Mouse (Mus musculus) kidney, adult 8-10 months (tissue): Measurements from ENCODE around the gene Anp32a.
A peak's percentile ranks its signal among the peaks of the same experiment; 100 is the strongest.

Experiments
- DNase-seq, 2 experiments: peaks; one replicate each; pipeline ENCODE4 v3.0.0; 2022

Gene Anp32a

DNA sequence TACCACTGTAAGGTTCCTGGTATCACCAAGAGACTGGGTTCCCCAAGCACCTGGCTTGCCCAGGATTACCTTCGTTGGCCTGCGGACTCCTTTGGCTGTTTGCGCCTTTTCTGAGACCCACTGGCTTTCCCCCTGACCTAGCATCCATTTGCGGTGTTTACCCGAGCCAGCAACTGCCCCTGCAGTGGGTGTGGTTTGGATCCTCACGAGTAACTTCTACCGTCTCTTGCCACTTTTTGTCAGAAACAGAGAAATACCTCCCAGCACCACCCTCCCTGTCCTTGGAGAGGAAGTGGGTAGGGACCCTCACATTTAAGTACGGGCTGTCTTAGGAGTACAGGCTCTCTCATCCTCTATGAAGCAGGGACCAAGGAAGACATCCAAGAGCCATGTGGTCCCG lies 29.1 kb downstream of the Anp32a start:
- no peak for DNase-seq

- DNase-seq, result no peak
Observed at GRCm38 (mm10) chr9:62370648-62371280, 29.7 kb downstream of the Anp32a start.

DNA sequence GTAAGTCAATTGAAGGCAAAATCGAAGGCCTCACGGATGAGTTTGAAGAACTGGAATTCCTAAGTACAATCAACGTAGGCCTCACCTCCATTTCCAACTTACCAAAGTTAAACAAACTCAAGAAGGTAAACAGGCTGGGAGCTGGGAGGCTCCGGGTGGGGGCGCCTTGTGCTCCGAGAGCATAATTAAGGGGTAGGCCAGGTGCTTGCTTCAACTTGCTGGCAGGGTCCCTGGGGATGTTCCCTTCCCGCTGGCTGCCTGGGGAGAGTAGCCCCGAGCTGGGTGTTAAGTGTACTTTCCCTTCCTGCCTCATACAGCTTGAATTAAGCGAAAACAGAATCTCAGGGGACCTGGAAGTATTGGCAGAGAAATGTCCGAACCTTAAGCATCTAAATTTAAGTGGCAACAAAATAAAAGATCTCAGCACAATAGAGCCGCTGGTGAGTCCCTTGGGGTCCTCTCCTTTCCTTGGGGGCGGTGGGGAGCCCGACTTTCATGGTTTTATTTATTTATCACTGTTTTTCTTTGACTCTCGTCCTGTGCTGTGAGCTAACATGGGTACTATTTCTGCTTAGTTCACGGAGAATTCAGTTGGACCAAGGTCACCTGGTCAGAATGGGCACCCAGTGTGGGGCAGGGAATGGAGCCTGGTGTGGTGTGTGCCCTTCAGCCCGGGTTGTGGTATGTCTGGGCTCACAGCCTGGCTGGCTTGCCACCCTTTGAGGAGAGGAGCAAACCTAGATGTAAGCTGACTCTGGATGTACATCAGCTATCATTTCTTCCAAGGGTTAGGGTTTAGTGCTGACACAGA lies 30.9 kb downstream of the Anp32a start:
- DNase-seq, result no peak

DNA sequence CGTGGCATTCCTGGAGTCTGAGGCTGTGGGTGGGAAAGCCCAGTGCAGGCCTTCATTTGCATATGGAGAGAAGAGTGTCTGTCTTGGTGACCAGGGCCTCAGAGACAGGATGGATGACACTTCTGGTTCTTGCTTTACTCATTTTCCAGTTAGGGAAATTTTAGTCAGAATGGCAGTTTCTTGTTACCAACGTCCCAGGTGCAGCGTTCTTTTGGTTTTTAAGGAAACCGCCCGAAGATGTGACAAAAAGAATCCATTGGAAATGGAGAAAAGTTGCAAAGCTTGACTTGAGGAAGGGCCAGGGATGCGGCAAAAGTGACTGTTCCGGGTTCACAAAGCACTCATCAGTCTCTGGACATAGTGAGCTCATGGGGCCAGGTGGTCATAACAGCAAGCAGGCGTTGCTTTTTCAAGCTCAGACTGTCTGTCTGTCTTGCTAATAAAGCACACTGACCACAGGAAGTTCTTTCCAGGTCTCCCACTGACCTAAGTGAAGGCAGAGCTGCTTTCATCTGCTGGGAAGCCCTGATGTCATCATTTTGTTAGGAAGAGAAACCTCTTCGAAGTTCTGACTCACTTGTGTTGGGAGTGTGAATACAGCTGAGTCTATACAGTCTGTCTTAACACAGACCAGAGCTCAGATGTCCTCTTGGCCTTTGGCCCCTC lies 31.6 kb downstream of the Anp32a start:
- no peak for DNase-seq

DNA sequence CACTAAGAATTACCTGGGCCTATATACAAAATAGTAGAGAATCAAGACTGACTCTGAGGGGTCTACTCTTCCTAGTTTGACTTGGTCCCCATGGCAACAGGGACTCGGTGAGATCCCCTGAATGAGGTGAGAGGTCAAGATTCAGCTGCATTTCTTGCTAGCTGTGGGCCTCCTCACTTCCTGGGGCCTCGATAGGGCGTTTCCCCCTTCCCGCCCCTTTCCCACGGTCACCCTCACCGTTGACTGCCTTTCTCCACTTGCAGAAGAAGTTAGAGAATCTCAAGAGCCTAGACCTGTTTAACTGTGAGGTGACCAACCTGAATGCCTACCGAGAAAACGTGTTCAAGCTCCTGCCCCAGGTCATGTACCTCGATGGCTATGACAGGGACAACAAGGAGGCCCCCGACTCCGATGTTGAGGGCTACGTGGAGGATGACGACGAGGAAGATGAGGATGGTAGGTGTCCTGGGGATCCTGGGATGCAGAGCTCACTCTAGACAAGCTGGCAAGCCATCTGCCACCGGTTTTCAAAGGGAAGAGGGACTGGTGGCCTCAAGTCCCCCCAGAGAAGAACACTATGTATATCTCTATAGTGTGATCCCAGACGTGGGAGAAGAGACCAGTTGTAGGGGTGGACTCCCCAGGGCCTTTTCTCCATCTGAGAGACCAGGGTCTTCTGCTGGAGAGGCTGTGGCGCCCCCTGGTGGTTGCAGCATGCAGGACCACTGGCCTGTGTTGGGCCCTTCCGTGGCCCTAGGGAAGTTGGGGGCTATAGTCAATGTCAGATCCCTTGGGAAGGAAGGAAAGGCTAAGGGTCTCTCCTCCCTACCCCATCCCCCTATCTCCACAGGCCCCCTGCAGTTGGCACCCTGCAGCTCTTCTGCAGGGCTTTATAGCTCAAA lies 32.4 kb downstream of the Anp32a start:
- DNase-seq, result peak; percentile 55 to 77

GRCm38 (mm10) chr9:62374276-62374675 lies 33.2 kb downstream of the Anp32a start:
- DNase-seq, result no peak

- DNase-seq, result no peak
Observed at GRCm38 (mm10) chr9:62377897-62378296, 36.8 kb downstream of the Anp32a start.

GRCm38 (mm10) chr9:62380351-62380750 lies 39.3 kb downstream of the Anp32a start:
- no peak for DNase-seq

GRCm38 (mm10) chr9:62381402-62381913 lies 40.4 kb downstream of the Anp32a start:
- DNase-seq, result no peak

DNA sequence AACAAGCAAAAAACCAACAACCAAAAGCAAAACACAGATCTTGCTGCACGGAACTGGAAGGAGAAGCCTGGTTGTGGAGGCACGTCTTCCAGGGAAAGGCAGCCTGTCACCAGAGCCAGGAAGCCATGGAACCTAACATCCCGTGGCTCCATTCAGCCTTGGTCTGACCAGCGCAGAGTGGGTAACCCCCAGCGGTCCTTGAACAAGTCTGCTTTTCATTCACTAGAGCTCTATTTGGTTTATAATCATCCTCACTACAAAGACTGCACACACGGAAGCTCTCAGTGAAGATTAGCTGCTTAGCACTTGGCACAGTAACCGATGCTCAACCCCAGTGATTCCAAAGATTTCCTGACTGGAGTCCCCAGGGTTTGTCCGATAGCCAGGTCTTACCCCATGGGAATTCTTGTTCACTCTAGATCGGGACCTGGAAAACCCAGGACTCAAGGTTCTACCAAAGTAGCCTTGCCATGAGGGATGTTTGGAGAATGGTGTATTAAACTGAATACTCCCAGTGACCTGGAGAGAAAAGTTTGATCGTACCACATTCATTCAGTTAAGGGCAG lies 41.5 kb downstream of the Anp32a start:
- no peak for DNase-seq

DNA sequence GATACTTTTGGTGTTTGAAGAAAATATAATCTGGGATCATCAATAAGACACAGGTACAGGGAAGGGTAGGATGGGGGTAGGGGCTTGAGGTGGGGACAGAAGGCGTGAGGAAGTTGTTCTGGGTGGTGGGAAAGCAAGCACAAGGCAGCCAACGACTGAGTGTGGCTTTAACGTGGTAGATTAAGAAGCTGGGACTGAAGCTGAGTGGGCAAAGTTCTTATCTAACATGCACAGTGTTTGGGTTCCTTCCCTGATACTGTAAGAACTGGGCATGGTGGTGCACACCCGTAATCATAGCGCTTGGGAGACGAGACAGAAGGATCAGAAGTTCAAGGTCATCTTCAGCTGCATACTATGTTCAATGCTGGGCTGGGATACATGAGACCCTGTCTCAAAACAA lies 44.0 kb downstream of the Anp32a start:
- no peak for DNase-seq

DNA sequence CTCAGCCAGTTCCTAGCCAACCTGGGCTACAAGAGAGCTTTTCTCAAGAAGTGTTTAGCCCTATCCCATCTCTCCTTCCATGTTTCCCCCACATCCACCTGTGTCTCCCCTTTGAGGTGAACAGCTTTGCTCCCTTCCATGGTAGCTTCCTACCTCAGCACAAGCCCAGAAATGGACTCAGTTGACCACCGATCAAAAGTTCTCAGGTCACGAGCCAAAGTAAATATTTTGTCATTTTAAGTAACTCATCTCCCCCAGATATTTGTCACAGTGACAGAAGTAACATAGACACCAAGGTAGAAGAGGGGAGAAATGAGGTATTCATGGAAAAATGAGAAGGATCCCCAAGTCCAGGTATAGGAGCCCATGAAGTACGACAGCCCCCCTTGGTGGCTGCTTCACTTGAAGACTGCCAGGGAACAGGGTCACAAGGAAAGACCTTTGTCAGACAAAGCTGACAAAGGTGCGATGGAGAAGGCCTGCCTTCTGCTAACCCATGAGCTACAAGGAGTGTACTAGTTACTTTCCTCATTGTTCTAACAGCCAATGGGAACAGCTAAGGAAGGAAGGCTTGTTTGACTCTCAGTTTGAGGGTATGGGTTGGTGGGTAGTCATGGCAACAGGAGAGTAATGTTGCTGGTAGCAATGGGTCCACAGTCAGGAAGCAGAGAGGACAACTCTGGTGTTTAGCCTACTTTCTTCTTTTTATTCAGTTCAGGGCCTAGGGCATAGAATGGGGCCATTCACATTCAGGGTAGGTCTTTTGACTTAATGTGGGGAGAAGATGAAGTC lies 44.8 kb downstream of the Anp32a start:
- no peak for DNase-seq

DNA sequence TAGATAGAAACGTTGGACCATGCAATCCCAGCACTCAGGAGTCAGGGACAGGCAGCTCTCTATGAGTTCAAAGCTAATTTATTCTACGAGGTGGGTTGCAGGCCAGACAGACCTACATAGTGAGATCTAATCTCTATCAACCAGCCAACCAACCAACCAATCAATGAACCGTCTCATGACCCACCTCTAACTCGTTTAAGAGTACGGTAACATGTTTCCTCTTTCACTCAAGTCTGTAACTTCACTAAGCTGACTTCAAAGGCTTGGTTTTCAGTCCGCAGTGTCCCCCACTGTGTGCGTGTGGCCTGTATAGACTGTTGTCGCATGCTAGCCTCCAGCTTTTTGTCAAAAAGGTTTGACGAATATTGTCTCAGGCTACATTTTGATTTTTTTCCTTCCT lies 48.6 kb downstream of the Anp32a start:
- DNase-seq, result no peak

GRCm38 (mm10) chr9:62393531-62393930 lies 52.4 kb downstream of the Anp32a start:
- DNase-seq, result no peak

GRCm38 (mm10) chr9:62394163-62394562 lies 53.1 kb downstream of the Anp32a start:
- DNase-seq, result no peak

DNA sequence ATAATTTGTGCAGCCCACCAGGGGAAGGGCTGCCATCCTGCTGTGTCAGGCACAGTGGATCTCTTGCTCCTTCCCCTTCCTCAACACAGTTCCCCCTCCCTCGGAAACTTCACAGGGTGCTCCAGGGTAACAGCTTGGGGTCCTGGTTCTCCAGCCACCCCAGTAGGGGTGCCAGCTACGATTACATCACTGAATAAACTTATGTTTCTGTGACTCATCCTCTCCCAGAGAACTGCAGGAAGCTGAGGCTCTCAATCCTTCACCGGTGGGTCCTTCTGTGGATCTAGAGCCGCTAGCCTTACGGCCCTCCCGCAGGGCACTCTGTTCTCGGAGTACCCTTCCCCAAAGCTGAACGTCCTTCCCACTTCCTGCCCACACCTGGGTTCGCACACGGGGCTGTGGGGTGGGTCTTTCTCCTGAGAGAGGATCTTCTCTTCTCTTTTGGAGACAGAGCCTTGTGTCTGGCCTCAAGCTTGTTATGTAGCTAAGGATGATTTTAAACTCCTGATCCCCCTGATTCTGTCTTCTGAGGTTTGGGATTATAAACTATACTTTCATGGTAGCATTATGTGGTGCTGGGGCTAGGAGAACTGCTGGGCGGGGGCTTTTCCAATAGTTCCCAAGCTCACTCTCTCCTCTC lies 59.6 kb downstream of the Anp32a start:
- DNase-seq, result no peak

GRCm38 (mm10) chr9:62401589-62401988 lies 60.5 kb downstream of the Anp32a start:
- no peak for DNase-seq

DNA sequence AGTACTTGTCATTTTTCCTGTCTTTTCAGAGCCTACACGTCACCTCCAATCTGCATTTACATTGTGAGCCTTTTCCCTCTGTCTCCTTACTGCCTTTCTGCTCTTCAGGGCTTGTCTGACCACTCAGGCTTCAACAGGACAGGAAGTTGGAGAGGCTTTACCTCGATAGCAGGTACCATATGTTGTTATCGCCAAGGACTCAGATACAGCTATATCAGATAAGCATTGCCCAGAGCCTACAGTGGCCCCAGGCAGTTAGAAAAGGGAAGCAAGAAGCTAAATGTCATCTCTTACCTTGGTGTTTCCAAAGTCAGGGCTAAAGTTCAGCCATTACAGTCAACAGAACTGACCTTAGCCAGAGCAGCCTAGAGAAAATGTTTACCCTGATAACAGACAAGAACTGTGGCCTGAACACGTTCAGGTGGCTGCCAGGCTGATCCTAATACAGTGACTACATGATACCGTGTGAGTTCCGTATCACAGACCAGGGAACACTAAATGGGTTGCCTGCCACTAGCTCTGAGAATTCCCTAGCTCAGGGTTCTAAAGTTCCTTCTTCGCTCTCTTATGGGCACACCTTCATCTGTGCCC lies 65.4 kb downstream of the Anp32a start:
- DNase-seq, result no peak

DNA sequence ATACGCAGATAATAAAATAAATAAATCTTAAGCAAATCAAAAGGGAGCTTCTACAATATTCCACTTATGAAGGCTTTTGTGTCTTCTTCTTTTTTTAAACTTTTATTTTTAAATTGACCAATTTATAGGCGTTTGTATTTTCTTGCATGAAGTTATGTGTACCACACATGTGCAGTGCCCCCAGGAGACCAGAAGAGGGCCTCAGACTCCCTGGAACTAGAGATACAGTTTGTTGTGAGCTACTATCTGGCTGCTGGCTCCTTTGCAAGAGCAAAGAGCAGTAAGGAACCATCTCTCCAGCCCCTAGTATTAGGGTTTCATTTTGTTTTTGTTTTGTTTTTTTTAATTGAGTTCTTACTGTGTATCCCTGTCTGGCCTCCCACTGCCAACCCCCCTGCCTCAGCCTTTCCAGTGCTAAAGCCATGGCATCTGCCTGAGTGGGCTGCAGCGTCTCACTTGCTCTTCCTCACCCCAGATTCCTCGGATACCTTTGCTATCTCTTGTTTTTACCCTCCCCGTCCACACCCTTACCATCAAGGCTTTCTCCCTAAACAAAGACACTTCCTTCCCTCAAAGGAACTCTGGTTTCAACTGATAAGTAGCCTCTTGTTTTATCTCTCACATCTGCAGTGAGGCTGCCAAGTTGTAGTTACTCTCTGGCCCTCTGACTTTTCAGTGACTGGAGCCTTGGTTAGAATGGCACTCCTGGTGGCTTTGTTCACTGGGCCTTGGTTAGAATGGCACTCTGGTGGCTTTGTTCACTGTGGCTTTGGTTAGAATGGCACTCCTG lies 66.5 kb downstream of the Anp32a start:
- peak in 1 of 2 experiments; percentile 45 for DNase-seq

- no peak for DNase-seq
Observed at GRCm38 (mm10) chr9:62418742-62419141, 77.6 kb downstream of the Anp32a start.
